Mouse (Mus musculus) erythroblast, embryonic 14.5 days (primary cell): ENCODE data around the gene Taf10. TPM values are rescaled to one million over a fixed set of nuclear protein-coding genes. Genes with fewer than 3 reads are reported as not detected.
"Not testable (repeated sequence)": the region's sequence is repeated elsewhere in the genome, so short reads cannot be mapped to it uniquely, and the experiment has no call there.

Source experiments
- H3K27me3 ChIP-seq: 2 replicates; pipeline ENCODE4 v1.6.1; 2012; ENCODE audit warnings: inconsistent platforms; ENCODE audit not compliant: control insufficient read depth
- H3K36me3 ChIP-seq: 2 replicates; pipeline ENCODE4 v1.6.1; 2012; ENCODE audit warnings: mild to moderate bottlenecking, inconsistent platforms; ENCODE audit not compliant: control insufficient read depth
- H3K4me1 ChIP-seq: 2 replicates; pipeline ENCODE4 v1.6.1; 2012; ENCODE audit warnings: inconsistent platforms; ENCODE audit not compliant: control insufficient read depth
- H3K4me3 ChIP-seq: replicated peaks from 2 replicates; pipeline ENCODE3; 2012; ENCODE audit warnings: moderate library complexity, mild to moderate bottlenecking, inconsistent platforms
- H3K9me3 ChIP-seq: 2 replicates; pipeline ENCODE4 v1.6.1; 2012; ENCODE audit warnings: low read length, inconsistent platforms, mixed read lengths; ENCODE audit not compliant: control insufficient read depth
- GATA1 ChIP-seq: IDR thresholded peaks from 2 replicates; pipeline ENCODE4 v1.6.1; 2012; ENCODE audit warnings: low read length, inconsistent platforms, mixed read lengths
- TAL1 ChIP-seq: IDR thresholded peaks from 3 replicates; pipeline ENCODE4 v1.6.1; 2012; ENCODE audit warnings: low read length, inconsistent platforms, mixed read lengths
- polyA plus RNA-seq: library from polyadenylated mRNA; stranded (reverse); fragments of >175 nt; gene quantifications from 2 replicates; pipeline ENCODE4 v1.2.3, GENCODE M21; 2012

The Taf10 gene
- polyA plus RNA-seq, 1 experiment, result 54.5 TPM

DNA sequence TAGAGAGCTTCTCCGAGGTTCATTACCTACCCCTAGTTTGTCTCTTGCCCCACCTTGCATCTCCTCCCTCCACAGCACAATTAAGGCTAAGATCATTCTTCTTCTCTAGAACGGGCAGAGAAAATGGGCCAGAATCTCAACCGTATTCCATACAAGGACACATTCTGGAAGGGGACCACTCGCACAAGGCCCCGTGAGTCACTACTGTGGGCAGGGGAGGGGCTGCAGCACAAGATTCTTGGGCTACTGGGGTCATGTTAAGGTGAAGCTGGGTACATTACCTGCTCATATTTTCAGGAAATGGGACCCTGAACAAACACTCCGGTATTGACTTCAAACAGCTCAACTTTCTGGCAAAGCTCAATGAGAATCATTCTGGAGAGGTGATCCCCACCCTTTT lies 3.3 kb downstream of the Taf10 start:
- Histone ChIP-seq H3K4me3 (no peak overlapping the region), H3K9me3 (no peaks in the 10 kb centered on the region), H3K4me1 (peaks cover 69% of the 10 kb centered on the region), H3K27me3 (no peaks in the 10 kb centered on the region), H3K36me3 (peaks cover 54% of the 10 kb centered on the region)
- TF ChIP-seq GATA1 (no peak), TAL1 (no peak)

DNA sequence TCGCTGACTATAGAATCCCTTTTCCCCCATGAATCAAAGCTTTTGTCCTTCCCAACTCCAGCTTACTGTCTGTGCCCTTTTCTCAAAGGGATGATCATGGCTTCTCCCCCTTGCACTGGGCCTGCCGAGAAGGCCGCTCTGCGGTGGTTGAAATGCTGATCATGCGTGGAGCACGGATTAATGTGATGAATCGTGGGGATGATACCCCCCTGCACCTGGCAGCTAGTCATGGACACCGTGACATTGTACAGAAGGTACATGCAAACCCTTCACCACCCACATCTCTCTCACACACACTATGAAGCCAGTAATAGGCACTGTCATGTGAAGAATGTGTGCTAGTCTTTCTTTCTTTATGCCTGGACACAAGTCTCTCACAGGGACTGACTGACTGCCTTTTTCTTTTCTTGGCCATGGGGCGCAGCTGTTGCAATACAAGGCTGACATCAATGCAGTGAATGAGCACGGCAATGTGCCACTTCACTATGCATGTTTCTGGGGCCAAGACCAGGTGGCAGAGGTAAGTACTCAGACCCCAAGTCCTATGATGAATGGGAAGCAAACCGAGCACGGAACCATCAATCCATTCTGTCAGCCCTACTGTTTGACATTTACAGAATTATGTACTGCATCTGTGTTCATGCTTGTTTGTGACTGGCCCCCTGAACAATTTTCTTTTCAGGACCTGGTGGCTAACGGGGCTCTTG lies 3.9 kb downstream of the Taf10 start:
- H3K4me1 ChIP-seq, result peaks cover 70% of the 10 kb centered on the region
- TF ChIP-seq TAL1 (no peak), GATA1 (no peak)
- H3K36me3 ChIP-seq, result peaks cover 50% of the 10 kb centered on the region
- no peak overlapping the region for H3K4me3 ChIP-seq
- H3K9me3 ChIP-seq, result no peaks in the 10 kb centered on the region
- H3K27me3 ChIP-seq, result no peaks in the 10 kb centered on the region

DNA sequence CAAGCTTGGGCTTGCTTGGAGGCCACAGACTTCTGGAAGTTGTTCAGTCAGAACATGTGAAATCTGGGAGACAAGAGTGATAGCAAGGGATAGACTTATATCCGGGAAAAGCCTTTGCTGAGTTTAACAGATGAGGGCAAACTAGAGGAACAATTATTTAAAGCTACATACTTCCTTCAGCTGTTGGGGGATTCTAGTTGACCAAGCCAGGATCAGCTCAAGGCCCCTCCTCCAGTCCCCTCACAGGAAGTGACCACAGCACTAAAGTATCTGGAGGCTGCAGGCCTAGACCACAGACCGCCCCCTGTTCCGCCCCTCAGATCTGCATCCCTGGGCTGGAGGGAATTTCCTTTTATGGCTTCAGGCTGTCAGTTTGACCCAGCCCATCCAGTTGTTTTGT lies 5.2 kb downstream of the Taf10 start:
- TF ChIP-seq GATA1, result no peak
- TF ChIP-seq TAL1, result no peak
- no peaks in the 10 kb centered on the region for H3K9me3 ChIP-seq
- H3K36me3 ChIP-seq, result peaks cover 60% of the 10 kb centered on the region
- H3K27me3 ChIP-seq, result no peaks in the 10 kb centered on the region
- H3K4me3 ChIP-seq, result peak overlapping the region; percentile 87
- H3K4me1 ChIP-seq, result peaks cover 67% of the 10 kb centered on the region

DNA sequence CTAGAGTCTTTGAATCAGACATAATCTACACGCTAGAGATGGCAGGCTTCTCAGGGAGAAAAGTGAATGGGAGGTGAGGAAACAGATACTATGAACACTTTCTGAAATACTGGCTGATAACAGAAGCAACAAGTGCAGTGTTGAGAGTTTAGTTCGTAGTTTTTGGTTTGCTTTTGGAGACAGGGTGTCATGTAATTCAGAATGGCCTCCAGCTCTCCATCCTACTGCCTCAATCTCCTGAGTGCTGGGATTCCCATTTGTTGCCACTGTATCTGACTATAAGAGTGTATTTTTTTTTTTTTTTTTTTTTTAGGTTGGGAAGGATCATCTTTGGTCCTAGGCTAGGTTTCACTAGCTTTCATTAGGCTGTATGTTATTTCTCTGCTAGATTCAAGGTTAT lies 5.9 kb downstream of the Taf10 start:
- H3K4me1 ChIP-seq, result peaks cover 61% of the 10 kb centered on the region
- no peaks in the 10 kb centered on the region for H3K9me3 ChIP-seq
- H3K27me3 ChIP-seq, result no peaks in the 10 kb centered on the region
- H3K4me3 ChIP-seq, result peak overlapping the region; percentile 87
- no peak for TF ChIP-seq TAL1
- no peak for TF ChIP-seq GATA1
- H3K36me3 ChIP-seq, result peaks cover 66% of the 10 kb centered on the region

DNA sequence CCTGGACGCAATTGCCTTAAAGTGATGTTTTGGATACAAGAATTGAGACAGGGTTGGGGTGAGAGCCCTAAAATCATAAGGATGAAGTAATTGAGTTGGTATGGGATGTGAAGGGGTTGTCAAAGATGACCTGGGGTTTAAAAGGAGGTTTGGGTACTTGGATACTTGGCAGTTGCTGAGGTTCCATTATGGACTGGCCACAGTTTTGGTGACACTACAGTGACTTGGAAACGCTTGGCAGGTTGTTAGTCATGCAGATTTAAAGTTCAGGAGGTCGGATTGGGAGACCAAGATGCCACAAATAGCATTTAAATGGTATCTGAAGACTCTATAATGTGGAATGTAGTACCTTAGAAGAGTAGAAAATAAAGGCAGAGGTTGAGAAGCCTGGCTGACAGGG lies 6.5 kb downstream of the Taf10 start:
- H3K36me3 ChIP-seq, result peaks cover 66% of the 10 kb centered on the region
- peaks cover 55% of the 10 kb centered on the region for H3K4me1 ChIP-seq
- no peaks in the 10 kb centered on the region for H3K9me3 ChIP-seq
- TF ChIP-seq TAL1 (no peak), GATA1 (no peak)
- H3K4me3 ChIP-seq, result peak overlapping the region; percentile 87
- H3K27me3 ChIP-seq, result no peaks in the 10 kb centered on the region

DNA sequence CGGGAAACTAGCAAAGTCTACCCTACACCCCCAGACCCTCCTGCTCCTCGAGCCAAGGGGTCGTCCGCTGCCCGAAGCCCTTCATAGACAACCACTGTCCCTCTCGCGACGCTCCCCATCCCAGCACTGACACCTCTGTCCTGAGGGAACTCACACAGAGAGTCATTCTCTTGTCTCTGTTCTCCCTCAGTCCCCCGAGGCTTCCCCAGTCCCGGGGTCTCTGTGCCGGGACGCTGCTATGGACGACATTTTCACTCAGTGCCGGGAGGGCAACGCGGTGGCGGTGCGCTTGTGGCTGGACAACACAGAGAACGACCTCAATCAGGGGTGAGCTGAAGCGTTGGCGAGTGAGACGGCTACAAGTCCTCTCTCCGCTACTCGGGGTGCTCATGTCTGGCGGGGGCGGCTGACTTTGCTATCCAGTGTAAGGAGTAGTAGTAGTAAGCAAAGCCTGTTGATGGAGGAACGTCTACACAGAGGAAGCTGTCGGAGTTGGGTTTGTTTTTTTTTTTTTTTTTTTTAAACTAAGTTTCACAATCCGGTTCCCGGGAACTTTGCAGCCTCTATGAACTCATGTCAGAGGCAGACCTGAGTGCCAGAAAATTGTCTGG lies 7.1 kb downstream of the Taf10 start, which contains the start of gene Rrp8:
TSS of gene Rrp8 (minus strand) at position 475 of the 611 bp plus-strand sequence.
- Histone ChIP-seq H3K27me3 (no peaks in the 10 kb centered on the region), H3K36me3 (peaks cover 66% of the 10 kb centered on the region), H3K4me1 (peaks cover 55% of the 10 kb centered on the region), H3K9me3 (no peaks in the 10 kb centered on the region), H3K4me3 (peak within 1 kb of the TSS; percentile 87)
- TF ChIP-seq GATA1 (no peak), TAL1 (no peak)

DNA sequence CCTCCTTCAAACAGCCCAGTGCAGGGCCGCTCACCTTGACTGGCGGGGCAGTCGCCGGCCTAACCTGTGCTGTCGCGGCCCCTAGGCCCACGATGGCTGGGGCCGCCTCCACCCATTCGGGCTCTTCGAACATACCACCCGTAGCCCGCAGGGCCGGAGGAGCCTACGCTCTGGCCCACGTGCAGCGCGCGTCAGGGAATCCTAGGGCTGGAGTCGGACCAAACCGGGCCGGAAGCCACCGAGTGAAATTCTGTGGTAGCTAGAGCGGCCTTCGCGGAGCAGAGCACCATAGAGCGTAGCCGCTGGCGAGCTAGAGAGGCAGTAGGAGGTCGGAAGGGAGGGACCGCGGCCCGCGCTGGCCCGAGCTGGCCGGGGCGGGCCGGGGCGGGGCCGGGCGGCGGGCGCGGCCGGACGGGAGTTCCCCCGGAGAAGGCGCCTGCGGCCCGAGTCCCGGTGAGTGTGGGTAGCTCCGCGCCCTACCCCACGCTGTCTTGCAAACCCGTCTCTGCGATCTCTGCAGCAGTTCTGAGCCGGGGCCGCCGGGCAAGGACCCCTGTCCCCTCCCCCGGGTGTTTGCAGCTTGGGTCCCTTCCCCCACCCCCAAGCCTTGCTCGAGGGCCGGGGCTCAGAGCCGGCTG lies 7.8 kb downstream of the Taf10 start, which contains the start of gene Ilk:
TSS of gene Ilk (plus strand) at position 329 of the 638 bp plus-strand sequence.
- peaks cover 66% of the 10 kb centered on the region for H3K36me3 ChIP-seq

DNA sequence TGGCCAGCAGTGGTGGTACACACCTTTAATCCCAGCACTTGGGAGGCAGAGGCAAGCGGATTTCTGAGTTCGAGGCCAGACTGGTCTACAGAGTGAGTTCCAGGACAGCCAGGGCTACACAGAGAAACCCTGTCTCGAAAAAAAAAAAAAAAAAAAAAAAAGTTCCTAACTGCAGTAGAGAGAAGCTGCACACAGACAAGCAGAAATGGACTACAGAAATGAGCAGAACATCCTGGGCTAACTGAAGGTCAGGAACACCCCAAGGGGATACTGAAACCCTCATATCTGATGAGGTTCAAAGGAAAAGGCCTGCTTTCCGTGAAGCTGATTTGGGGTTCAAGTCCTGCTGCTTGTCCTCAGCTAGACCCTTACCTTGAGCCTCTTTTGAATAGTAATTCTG lies 8.7 kb downstream of the Taf10 start:
- Histone ChIP-seq H3K4me1 (peaks cover 54% of the 10 kb centered on the region), H3K36me3 (peaks cover 66% of the 10 kb centered on the region), H3K4me3 (peak overlapping the region; percentile 87)
- not testable (repeated sequence) for H3K27me3 ChIP-seq, H3K9me3 ChIP-seq
- TF ChIP-seq GATA1, result peak; percentile 46; the same call in 1 of the 2 replicates

More for the DNA sequence above, 7.8 kb downstream of the Taf10 start, which contains the start of gene Ilk:
- H3K27me3 ChIP-seq, result no peaks in the 10 kb centered on the region
- H3K4me1 ChIP-seq, result peaks cover 55% of the 10 kb centered on the region
- peak within 1 kb of the TSS; percentile 87 for H3K4me3 ChIP-seq
- no peaks in the 10 kb centered on the region for H3K9me3 ChIP-seq
- no peak for TF ChIP-seq TAL1
- no peak for TF ChIP-seq GATA1

DNA sequence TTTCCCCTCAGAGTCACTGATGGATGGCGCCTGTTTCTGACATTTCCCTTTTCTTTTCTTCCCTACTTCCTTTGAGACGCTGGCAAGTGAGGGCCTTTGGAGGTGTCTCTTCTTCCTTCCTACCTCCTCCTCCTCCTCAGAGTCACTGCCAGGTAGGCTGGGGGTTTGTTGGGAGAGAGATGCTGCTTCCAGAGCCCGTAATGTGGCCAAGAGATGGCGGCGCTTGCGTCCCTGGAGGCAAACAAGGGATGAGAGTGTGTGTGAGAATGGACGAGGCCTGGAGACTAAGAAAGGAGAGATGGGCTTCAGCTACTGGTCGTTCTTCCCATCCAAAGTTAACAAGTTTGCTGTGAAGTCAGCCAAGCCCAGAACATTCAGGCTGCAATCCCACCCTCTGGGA lies 9.3 kb downstream of the Taf10 start:
- no peaks in the 10 kb centered on the region for H3K27me3 ChIP-seq
- TF ChIP-seq GATA1 (no peak), TAL1 (no peak)
- H3K4me3 ChIP-seq, result no peak overlapping the region
- H3K36me3 ChIP-seq, result peaks cover 65% of the 10 kb centered on the region
- peaks cover 48% of the 10 kb centered on the region for H3K4me1 ChIP-seq
- no peaks in the 10 kb centered on the region for H3K9me3 ChIP-seq
